Mouse (Mus musculus): ENCODE measurements around the gene 9530003J23Rik.
"Not testable (repeated sequence)": the region's sequence is repeated elsewhere in the genome, so short reads cannot be mapped to it uniquely, and the experiment has no call there.

The 9530003J23Rik gene

GRCm38 (mm10) chr10:117225094-117225493, 13.4 kb downstream of the 9530003J23Rik start:
- peak; percentile 77 for DNase-seq (ENCODE audit: low spot score)

- peak; percentile 98 for DNase-seq (ENCODE audit: low spot score)
Observed at GRCm38 (mm10) chr10:117224102-117224990, 14.2 kb downstream of the 9530003J23Rik start, which contains the start of gene Yeats4. Gene Yeats4, minus strand, starts transcription at chr10:117224507.

- no peak for DNase-seq (ENCODE audit: low spot score)
Observed at GRCm38 (mm10) chr10:117223758-117224101, 14.8 kb downstream of the 9530003J23Rik start.

- no peak for DNase-seq (ENCODE audit: low spot score)
Observed at GRCm38 (mm10) chr10:117222821-117223220, 15.7 kb downstream of the 9530003J23Rik start.

- no peak for DNase-seq (ENCODE audit: low spot score)
Observed at GRCm38 (mm10) chr10:117218351-117218750, 20.2 kb downstream of the 9530003J23Rik start.

GRCm38 (mm10) chr10:117217246-117217840, 21.2 kb downstream of the 9530003J23Rik start:
- no peak for DNase-seq (ENCODE audit: low spot score)

GRCm38 (mm10) chr10:117216793-117217192, 21.7 kb downstream of the 9530003J23Rik start:
- DNase-seq (ENCODE audit: low spot score) = peak; percentile 75

- no peak for DNase-seq (ENCODE audit: low spot score)
Observed at GRCm38 (mm10) chr10:117216132-117216495, 22.4 kb downstream of the 9530003J23Rik start.

- DNase-seq (ENCODE audit: low spot score) = no peak
Observed at GRCm38 (mm10) chr10:117215409-117216131, 22.9 kb downstream of the 9530003J23Rik start.

GRCm38 (mm10) chr10:117211023-117211422, 27.5 kb downstream of the 9530003J23Rik start:
- DNase-seq (ENCODE audit: low spot score) = no peak

- DNase-seq (ENCODE audit: low spot score) = peak; percentile 95
Observed at GRCm38 (mm10) chr10:117209469-117209938, 29.0 kb downstream of the 9530003J23Rik start.

- not testable (repeated sequence) for DNase-seq (ENCODE audit: low spot score)
Observed at GRCm38 (mm10) chr10:117208787-117209186, 29.7 kb downstream of the 9530003J23Rik start.

GRCm38 (mm10) chr10:117208221-117208620, 30.3 kb downstream of the 9530003J23Rik start:
- peak; percentile 56 for DNase-seq (ENCODE audit: low spot score)

- DNase-seq (ENCODE audit: low spot score) = no peak
Observed at GRCm38 (mm10) chr10:117206070-117206469, 32.4 kb downstream of the 9530003J23Rik start.

- peak; percentile 80 for DNase-seq (ENCODE audit: low spot score)
Observed at GRCm38 (mm10) chr10:117203558-117203981, 34.9 kb downstream of the 9530003J23Rik start.

- peak; percentile 64 for DNase-seq (ENCODE audit: low spot score)
Observed at GRCm38 (mm10) chr10:117202981-117203557, 35.4 kb downstream of the 9530003J23Rik start.

- no peak for DNase-seq (ENCODE audit: low spot score)
Observed at GRCm38 (mm10) chr10:117199701-117200100, 38.8 kb downstream of the 9530003J23Rik start.

- no peak for DNase-seq (ENCODE audit: low spot score)
Observed at GRCm38 (mm10) chr10:117196696-117197095, 41.8 kb downstream of the 9530003J23Rik start.

GRCm38 (mm10) chr10:117195748-117196147, 42.8 kb downstream of the 9530003J23Rik start:
- DNase-seq (ENCODE audit: low spot score) = no peak

GRCm38 (mm10) chr10:117195005-117195404, 43.5 kb downstream of the 9530003J23Rik start:
- DNase-seq (ENCODE audit: low spot score) = no peak

GRCm38 (mm10) chr10:117193364-117193763, 45.1 kb downstream of the 9530003J23Rik start:
- DNase-seq (ENCODE audit: low spot score) = no peak
